Mouse (Mus musculus): ENCODE results near the gene Gm28961. TPM values are rescaled to one million over a fixed set of nuclear protein-coding genes. Genes with fewer than 3 reads are reported as not detected.
"Not testable (repeated sequence)": the region's sequence is repeated elsewhere in the genome, so short reads cannot be mapped to it uniquely, and the experiment has no call there.

Gene Gm28961
- polyA plus RNA-seq (2015; fragmentation: Nextera tagmentation; extraction: Ambion mirVana), result not detected in 2 replicates

GRCm38 (mm10) chrY:57705397-57705796 lies at the start of gene Gm28961:
Gm28961 (plus strand) TSS chrY:57705697.
- no CpG with 5 or more reads among the region's 6 CpGs for WGBS
- not testable (repeated sequence) for ATAC-seq (ENCODE audit: borderline replicate concordance, extremely low read depth, low FRiP score, low TSS enrichment); H3K4me3 ChIP-seq

More at GRCm38 (mm10) chrY:57705397-57705796, at the start of gene Gm28961:
- not testable (repeated sequence) for H3K27ac ChIP-seq, H3K9me3 ChIP-seq, H3K4me1 ChIP-seq, H3K27me3 ChIP-seq, H3K9ac ChIP-seq, H3K36me3 ChIP-seq, H3K4me2 ChIP-seq

Other genes starting within 250 kb of the Gm28961 start
- not detected in 2 replicates for gene Gm21943, start 172.0 kb upstream of the Gm28961 start, polyA plus RNA-seq (2015; fragmentation: Nextera tagmentation; extraction: Ambion mirVana)